Mouse (Mus musculus) liver, adult (tissue): Measurements from ENCODE around the gene Kansl1.

Source experiments
- GATA4 ChIP-seq: IDR thresholded peaks from 2 replicates; pipeline ENCODE4 v1.6.1; 2014; ENCODE audit warnings: mild to moderate bottlenecking, low read length; ENCODE audit not compliant: insufficient replicate concordance

Kansl1 gene

DNA sequence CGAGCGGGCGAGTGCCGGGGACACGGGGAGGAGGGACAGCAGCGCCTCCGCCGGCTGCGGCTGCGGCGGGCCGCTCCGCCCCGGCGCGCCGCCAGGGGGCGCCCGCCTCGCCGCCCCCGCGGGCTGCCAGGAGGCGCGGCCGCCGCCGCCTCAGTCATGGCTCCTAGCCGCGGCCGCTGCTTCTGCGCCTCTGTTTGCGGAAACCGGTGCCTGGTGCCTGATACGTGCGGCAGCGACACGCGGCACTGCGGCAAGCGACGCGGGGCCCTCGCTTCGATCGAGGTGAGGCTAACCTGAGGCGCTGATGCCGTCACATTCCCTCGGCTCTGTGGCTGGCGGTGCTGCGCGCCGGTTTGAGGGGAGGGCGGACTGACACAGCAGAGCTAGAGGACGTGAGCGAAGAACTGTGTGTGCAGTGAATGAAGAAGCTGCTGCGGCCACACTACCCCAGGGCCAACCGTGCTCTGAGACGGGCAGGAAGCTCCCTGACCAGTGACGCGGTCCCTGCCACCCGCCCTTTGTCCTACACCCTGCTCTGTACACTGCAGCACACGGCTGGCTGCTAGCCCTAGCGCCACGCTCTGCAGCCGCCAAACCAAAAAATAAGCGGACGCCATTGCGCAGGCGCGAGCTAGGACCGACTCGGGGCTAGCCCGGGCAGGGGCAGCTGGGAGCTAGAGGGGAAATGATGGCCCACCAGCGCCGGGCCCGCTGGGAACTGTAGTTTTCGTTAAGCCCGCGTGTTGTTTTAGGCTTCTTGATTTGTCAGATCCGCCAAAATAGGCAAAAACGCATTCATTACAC, 26.1 kb downstream of the Kansl1 start:
- TF ChIP-seq GATA4: 0 out of 2 replicates have a peak, but pooled peaks have one; percentile 51

DNA sequence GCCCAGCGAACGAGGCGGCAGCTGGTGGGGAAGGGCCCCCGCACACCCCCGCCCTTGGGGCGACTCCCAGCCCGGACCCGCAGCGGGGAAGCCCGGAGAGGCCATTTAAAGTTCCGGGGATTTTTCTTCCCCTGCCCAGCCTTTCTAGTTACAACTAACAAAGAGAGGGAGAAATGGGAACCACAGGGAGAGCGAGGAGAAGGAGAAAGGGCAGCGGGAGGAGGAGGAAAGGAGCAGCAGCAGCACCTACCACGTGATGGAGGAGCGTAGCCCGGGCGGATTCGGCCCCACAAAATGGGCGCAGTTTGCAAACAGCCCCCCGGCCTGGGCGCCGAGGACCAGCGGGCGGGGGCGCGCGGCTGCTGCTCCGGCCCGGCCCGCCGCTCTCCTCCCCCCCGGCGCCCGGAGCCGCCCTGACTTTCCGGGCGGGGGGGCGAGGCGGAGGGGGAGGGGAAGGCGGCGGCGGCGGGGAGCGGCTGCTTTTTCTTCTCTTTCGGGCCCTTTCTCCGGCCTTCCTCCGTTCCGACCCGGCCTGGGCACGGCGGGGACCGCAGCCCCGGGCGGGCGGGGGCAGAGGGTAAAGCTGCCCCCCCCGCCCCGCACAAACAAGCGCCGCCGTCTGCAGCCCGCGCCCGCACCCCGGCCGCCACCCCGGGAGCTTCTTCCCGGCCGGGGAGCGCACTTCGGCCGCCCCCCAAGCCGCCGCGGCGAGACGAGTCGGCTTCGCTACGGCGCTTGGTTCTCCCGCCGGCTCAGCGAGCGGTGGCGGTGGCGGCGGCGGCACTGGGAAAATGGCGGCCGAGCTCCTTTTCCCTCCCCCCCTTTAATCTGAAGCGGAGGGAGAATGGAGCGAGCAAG, 27.0 kb downstream of the Kansl1 start:
- no peak; the same call in 1 of the 2 replicates for TF ChIP-seq GATA4

DNA sequence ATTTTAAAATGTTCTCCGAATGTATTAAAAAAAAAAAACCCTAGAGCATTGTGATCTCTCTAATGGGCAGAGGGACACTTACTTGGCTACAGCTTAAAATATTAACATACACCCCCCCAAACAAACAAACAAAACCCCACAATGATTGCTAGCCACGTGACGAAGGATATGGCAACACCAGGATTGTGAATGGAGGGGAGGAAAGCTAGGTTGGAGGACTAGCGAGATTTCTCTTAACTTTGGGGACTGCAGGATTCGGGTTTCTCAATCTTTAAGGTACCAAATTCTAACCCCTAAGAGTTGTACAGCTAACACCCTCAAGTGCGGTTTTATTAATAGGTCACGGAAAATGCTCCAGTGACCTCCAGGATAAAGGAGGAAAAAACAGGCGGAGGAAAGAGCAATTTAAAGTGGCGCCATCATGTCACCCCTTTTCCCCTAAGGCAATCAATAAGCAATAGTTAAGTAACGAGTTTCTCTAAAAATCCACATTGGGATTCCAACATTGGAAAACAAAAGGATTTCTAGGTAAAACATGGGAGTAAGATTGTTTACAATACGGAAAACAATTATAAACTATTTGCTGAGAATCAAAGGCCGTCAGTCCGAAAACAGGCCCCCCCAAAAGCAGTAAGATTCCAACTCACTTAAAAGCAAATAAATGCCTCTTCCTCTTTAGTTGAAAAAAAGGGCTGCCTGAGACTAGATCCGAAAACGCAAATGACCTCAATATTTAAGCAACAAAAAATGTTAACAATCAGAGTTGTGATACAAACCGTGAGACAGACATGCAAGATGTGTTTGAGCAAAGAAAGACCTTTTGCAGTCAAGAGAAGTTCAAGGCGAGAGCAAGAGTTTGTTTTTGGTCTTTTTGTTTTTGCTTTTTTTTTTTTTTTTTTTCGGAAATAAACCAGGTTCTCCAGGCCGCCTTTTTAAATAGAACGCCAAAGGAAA, 27.9 kb downstream of the Kansl1 start:
- TF ChIP-seq GATA4: no peak

DNA sequence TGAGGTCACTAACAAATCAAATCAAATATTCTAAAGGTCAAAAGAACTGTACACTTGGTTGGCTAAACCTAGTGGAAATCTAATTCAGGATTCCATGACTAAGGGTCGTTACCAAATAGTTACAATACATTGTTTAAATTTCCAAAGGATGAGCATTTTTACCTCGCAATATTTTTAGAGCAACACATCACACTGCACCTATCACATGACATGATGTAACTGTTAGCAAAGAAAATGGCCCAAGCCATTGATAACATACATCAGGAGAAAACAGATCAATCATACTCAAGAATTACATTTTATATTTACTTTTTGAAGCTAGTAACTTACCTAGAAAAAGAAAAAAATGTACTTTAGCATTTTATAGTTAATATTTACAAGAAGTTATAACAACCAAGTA, 29.0 kb downstream of the Kansl1 start:
- TF ChIP-seq GATA4: no peak

DNA sequence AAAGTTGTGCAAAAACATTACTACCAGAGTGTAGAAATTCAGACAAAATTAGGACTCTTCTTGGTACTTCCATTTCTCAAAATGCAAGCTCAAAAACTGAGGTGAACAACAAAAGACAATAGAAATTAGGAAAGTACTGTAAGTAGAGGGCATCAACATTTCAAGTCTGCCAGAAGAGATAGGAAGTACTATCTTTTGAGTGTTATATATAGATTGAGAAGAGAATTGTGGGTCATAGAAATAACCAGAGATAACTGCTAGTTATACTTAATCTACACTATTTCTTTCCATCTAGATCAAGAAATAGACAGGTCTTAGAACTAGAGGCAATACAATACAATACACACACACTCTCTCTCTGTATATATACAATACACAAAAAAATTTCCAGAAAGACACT, 30.2 kb downstream of the Kansl1 start:
- TF ChIP-seq GATA4: no peak

DNA sequence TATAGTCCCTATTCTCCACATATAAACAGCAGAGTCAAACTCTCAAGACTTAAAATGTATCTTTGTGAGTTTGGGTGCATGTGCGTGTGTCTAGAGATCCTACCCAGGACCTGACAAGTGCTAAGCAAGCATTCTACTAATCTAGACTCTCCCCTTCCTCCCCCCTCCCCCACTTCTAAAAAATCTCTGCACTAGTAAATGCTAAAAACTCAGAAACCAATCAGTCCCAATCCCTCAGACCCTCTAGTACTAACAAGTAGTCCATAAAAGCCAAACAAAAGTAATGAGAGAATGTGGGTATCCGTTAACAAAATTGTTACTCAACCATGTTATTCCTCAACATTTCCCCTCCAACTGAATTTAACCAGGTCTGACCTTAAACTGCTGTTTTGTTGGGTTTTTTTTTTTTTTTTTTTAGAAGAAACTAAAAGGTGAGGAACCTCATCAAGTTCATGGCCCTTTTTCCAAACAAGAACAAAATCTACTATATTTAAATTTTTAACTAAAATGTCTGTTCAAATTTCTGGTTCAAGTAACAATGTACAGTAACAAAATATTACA, 32.2 kb downstream of the Kansl1 start:
- no peak for TF ChIP-seq GATA4

DNA sequence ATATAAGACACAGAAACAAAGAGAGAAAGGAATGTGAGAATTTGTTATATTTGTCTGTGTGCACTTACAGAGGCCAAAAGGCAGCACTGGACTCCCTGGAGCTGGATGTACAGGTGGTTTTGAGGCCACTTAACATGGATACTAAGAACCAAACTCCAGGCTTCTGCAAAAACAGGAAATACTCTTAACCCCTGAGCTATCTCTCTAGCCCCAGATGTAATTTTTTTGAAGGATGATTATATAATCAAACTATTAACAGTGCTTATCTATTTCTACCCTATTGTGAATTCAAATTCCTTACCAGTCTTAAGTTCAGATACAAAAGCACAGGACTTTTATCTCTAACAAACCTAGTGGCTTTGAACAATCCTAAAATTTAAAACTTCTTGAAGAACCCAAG, 32.9 kb downstream of the Kansl1 start:
- TF ChIP-seq GATA4: no peak

DNA sequence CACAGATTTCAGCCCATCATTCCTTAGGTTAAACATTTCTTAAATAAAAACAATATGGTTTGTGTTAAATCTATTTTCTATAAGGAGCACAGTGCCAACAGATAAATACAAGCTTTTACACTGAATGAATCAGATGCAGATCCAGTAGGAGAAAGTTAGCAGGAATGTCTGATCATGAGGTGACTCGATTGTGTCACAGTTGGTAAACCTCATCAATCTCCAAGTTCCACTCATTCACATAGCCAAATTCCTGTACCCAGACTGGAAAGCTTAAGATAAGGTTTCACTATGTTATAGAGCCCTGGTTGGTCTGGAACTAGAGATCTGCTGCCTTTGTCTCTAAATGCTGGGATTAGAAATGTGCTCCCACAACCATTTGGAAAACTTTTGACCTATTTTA, 33.5 kb downstream of the Kansl1 start:
- TF ChIP-seq GATA4: no peak

DNA sequence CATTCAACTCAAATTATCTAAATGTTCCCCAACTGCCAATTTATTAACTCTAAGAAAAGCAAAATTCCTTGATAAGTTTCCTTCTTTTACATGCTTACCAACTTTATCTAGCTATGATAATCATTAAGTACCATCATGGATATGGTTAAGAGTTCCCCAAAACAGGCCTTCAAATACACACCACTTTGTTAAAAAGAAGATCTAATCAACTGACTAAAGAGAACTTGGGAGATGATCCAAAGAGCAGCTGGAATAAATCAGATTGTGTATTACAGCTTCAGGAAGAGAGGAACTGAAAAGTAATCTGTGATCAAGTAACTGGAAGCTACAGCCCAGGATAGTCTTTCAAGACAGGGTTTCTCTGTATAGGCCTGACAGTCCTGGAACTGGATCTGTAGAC, 36.4 kb downstream of the Kansl1 start:
- no peak for TF ChIP-seq GATA4

DNA sequence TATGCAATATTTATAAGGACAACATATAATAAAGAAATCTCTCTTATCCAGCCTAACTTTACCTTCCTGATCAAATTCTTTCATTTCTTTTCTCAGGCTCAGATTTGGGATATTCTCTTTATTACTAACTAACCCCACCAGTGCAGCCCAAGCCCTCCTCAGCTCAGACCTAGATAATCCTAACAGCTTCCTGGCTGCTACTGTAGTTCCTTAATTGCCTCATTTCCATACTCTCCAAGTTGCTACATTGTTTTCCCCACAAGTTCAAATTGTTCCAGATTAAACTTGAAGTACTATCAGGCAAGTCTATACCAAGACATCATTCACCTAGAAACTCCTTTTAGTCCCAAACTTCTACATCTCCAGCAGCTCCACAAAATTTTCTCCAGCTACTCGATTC, 36.9 kb downstream of the Kansl1 start:
- no peak for TF ChIP-seq GATA4

DNA sequence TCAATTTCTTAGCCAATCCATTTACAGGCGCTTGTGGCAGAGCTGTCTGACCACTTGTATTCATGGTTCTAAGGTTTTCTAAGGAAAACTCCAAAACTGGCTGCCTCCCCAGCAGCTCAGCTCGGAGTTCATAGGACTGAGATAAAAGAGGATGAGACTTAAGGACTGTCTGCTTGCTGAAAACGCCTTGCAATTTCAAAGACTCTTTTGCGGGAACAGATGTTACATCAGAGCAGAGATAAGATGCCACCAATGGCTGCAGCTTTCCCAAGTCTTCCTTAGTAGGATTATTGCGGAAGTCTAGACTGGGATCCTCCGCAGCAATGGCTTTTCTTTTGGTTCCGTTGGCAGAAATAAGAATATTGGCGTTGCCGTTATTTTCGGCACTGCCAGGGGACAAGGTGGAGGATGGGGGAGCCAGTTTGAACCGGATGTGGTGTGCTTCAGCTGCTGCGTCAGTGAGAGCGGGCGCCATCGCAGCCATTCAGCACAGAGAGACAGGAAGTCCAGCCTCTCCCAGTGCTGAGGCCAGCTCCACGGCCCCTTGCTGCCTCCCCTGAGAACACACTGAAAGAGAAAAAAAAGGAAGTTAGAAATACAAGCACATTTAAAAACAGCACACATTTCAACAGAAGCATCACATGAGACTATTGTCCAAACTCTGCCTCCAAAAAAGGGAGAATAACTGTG, 43.8 kb downstream of the Kansl1 start:
- no peak for TF ChIP-seq GATA4

DNA sequence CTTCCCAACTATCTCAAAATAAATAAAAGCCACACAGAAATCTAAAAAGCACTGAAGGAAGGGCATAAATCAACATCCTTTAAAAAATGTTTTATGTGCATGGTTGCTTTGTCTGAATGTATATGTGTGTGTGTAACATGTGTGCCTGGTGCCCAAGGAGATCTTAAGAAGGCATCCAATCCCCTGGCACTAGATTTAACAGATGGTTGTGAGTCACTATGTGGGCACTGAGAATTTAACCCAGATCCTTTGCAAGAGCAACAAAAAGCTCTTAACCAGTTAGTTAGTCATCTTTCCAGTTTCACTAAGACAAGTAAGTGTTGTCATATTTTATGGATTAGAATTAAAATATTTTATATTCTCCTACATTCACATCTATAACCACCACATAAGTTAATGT, 56.4 kb downstream of the Kansl1 start:
- TF ChIP-seq GATA4: no peak

DNA sequence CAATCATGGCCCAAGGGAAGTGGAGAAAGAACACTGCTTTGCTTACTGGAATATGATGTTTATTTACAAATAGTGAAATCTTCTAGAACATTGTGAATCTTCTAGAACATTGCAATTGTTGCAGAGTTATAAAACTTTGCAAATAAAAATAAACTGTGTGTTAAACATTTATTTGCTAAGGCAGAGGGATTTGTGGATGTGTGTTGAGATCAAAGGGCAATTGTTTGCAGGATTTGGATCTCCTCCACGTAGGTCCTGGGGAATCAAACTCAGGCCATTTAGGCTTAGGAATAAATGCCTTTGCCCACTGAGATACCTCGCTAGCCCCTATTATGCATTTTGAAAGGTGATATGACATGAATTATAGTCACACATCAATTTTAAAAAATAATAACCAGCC, 61.3 kb downstream of the Kansl1 start:
- TF ChIP-seq GATA4: no peak

DNA sequence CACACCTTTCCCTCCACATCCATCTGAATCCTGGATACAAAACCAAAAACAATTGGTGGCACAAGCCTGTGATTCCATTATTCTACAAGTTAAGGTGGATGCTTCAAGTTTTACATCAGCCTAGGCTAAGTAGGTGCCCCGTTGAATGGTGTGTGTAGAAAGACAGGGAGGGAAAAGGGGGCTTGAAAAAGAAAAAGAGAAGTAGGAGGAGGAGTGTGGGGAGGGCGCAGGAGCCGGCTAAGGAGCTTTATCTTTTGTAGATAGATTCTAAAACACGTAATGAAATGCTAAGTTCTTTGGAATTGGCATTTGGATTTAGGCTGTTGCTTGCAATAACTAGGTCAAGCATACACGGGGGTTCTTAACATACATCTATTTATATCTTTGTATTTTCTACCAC, 67.7 kb downstream of the Kansl1 start:
- TF ChIP-seq GATA4: no peak
